Mouse (Mus musculus) testis, adult 2 months (tissue): ENCODE measurements at regions not wholly inside any gene's neighbourhood (a gene's known extent, or its start where the extent isn't known, plus 50 kb on each side); places are given as distances from the start of the nearest gene placed in this dataset.

Source experiments
- H3K27ac ChIP-seq: fragments of 200-500 bp; 2 replicates; pipeline ENCODE4 v1.5.1; 2012; ENCODE audit warnings: low read depth, low read length; ENCODE audit not compliant: control insufficient read depth, insufficient read depth
- H3K27me3 ChIP-seq: fragments of 200-500 bp; 2 replicates; pipeline ENCODE4 v1.6.1; 2012; ENCODE audit warnings: mild to moderate bottlenecking, low read length, moderate library complexity; ENCODE audit not compliant: control insufficient read depth, insufficient read depth
- H3K36me3 ChIP-seq: fragments of 200-500 bp; 2 replicates; pipeline ENCODE4 v1.6.1; 2012; ENCODE audit warnings: mild to moderate bottlenecking, low read length; ENCODE audit not compliant: control insufficient read depth, insufficient read depth
- H3K4me1 ChIP-seq: fragments of 200-500 bp; 2 replicates; pipeline ENCODE4 v1.6.1; 2012; ENCODE audit warnings: low read length; ENCODE audit not compliant: control insufficient read depth, insufficient read depth
- H3K4me3 ChIP-seq: fragments of 200-500 bp; 2 replicates; pipeline ENCODE4 v1.5.1; 2012; ENCODE audit warnings: low read depth, mild to moderate bottlenecking, low read length, moderate library complexity, mixed read lengths; ENCODE audit not compliant: control insufficient read depth
- CTCF ChIP-seq: fragments of 200-500 bp; IDR thresholded peaks from 2 replicates; pipeline ENCODE4 v1.5.1; 2012; ENCODE audit warnings: low read depth, mild to moderate bottlenecking, inconsistent platforms, low read length, moderate library complexity; ENCODE audit not compliant: control insufficient read depth, insufficient read depth, insufficient replicate concordance
- POLR2A ChIP-seq: fragments of 200-500 bp; IDR thresholded peaks from 2 replicates; pipeline ENCODE4 v1.6.1; 2012; ENCODE audit warnings: low read depth, mild to moderate bottlenecking, inconsistent platforms, low read length, moderate library complexity; ENCODE audit not compliant: control insufficient read depth

DNA sequence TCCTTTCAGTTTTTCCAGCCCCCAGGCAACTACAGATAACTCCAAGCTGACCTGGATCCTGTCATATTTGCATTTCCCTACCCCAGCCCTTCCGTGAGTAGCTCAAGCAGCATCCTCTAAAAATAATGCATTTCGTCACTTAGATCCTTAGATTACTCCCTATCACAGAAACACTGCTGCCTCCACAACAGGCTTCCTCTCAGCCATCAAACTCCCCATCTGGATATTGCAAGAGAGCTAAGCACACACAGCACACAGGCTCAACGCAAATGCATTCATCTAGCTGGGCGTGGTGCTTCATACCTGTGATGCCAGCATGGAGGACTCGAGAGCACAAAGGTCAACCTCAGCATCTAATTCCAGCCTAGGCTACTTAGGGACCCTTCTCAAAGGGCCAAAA is 260.9 kb downstream of the Sox4 start:
- H3K27ac ChIP-seq: no peak overlapping the region
- H3K4me3 ChIP-seq: no peak overlapping the region
- TF ChIP-seq POLR2A: no peak
- no peaks in the 10 kb centered on the region for H3K27me3 ChIP-seq
- no peaks in the 10 kb centered on the region for H3K36me3 ChIP-seq
- H3K4me1 ChIP-seq: no peaks in the 10 kb centered on the region

DNA sequence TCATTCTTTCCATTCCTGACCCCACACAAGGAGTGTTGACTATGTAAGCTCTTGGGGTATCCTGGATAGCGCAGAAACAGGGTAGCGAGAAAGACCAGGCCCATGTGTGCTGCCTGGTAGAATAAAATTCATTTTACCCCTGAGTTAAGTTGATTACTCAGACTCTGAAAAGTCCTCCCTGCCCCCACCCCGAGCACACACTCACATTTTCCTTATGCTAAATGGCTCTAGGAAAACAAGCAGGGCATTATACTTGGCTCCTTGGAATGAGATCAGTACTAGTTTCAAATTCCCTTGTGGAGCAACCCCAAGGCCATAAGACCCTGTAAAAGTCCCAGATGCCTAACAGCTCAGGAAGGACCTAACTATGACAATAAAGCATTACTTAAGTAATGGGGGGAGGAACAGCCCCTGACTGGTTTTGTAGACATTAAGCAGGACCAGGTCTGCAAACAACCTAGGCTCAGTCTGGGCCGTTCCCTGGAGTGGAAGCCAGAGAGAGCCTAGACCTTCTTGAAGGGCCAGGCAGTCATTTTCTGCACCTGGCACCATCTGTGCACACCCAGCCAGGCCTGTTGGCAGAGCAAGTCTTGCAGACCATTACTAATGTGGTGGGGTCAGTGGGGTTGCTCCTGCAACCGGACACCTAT is 262.9 kb downstream of the Sox4 start:
- Histone ChIP-seq H3K4me3 (no peak overlapping the region), H3K27ac (no peak overlapping the region), H3K36me3 (no peaks in the 10 kb centered on the region), H3K27me3 (no peaks in the 10 kb centered on the region), H3K4me1 (no peaks in the 10 kb centered on the region)
- TF ChIP-seq POLR2A: no peak
- TF ChIP-seq CTCF: no peak

DNA sequence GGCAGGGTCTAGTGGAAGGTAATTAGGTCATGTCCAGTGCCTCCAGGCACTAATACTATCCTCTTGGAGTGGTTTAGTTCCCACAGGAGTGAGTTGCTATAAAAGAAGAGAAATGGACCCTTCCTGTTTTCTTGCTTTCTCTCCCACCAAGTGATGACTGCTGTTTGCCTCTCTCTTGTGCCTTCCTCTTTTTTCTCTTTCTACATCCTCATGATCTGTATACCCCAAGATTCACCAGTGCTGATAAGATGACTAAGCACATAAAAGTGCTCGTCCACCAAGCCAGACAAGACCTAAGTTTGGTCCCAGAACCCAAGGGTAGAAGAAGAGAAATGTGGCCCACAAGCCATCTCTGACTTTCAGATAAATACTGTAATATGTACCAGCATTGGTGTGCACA is 265.7 kb downstream of the Sox4 start:
- no peak overlapping the region for H3K27ac ChIP-seq
- H3K4me3 ChIP-seq: no peak overlapping the region
- H3K36me3 ChIP-seq: no peaks in the 10 kb centered on the region
- no peaks in the 10 kb centered on the region for H3K27me3 ChIP-seq
- no peaks in the 10 kb centered on the region for H3K4me1 ChIP-seq
- no peak for TF ChIP-seq CTCF
- TF ChIP-seq POLR2A: no peak

DNA sequence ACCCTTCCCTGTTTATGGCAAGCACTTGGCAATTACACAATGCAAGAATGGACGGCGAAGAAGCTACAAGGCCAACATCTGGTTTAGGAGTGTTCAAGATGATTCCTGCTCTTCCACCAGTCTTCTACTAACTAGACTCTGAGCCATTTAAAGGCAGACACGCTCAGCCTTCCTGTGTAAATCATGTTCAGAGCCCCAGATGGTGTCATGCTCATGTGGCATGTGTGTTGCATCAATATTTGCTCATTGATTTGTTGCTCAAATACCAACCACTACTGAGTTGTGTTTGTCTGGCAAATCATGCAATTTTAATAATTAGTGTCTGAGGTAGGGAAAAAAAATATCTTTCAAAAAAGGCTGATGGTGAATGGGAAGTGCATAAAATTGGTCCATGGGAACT is 269.2 kb downstream of the Sox4 start:
- Histone ChIP-seq H3K27ac (no peak overlapping the region), H3K36me3 (no peaks in the 10 kb centered on the region), H3K4me3 (no peak overlapping the region), H3K27me3 (no peaks in the 10 kb centered on the region), H3K4me1 (no peaks in the 10 kb centered on the region)
- no peak for TF ChIP-seq POLR2A
- no peak for TF ChIP-seq CTCF

DNA sequence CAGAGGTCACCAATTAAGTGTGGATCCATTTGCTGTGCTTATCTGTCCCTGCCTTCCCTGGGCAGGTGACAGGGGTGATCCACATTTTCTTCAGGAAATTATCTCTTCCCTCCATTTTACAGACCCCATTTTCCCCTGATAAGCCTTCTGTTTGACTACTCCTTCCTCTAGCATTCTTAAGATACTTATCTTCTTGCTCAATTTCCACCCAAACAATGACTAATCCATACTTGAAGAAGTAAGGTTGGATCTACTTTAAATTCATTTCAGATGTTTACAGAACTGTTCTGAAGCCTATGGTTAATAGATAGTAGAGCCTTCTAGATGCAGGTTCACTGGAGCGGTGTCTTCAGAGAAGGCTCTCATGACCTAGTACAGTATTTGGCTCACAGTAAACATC is 273.2 kb downstream of the Sox4 start:
- H3K27me3 ChIP-seq: no peaks in the 10 kb centered on the region
- H3K27ac ChIP-seq: no peak overlapping the region
- no peak overlapping the region for H3K4me3 ChIP-seq
- no peaks in the 10 kb centered on the region; the same call in 1 of the 2 replicates for H3K4me1 ChIP-seq
- no peak for TF ChIP-seq CTCF
- TF ChIP-seq POLR2A: no peak
- H3K36me3 ChIP-seq: no peaks in the 10 kb centered on the region

DNA sequence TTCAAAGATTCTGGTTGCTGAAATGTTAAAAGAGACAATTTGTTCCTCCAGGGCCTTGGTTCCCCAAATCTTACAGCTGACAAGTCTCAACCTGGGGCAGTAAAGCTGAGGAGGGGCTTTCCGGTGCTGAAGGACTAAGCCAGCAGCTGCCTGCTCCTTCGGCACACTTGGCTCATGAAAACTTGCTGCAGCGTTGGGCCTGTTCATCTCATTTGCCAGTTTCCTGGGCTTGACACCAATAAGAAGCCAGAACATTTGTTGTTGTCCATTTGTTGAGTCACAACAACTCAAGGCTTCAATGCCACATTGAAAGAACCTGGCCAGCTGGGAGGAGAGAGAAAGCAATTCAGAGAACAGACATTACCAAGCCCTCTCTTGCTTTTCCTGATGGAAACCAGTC is 279.9 kb downstream of the Sox4 start:
- Histone ChIP-seq H3K4me1 (no peaks in the 10 kb centered on the region; the same call in 1 of the 2 replicates), H3K27ac (no peak overlapping the region), H3K27me3 (no peaks in the 10 kb centered on the region), H3K36me3 (no peaks in the 10 kb centered on the region), H3K4me3 (no peak overlapping the region)
- TF ChIP-seq POLR2A: no peak
- TF ChIP-seq CTCF: no peak

DNA sequence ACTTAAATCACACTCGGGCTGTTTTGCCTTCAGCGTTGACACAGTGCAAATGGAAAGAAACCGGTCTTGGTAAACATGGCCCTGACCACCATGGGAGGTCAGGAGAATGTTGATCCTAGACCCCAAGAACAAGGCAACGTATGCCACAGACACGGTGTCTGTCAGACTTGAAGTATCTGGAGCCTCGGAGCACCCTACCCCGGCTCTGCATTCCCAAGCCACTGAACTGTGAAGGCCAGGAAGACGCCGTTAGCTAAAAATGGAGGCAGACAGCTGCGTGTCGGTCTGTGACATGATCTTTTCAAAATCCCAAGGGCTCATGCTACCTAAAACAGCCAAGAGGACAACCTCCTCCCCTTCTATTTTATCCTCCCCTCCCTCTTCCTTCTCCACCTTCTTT is 282.0 kb downstream of the Sox4 start:
- Histone ChIP-seq H3K4me1 (no peaks in the 10 kb centered on the region; the same call in 1 of the 2 replicates), H3K27ac (no peak overlapping the region), H3K4me3 (no peak overlapping the region), H3K27me3 (no peaks in the 10 kb centered on the region), H3K36me3 (no peaks in the 10 kb centered on the region)
- no peak for TF ChIP-seq CTCF
- no peak for TF ChIP-seq POLR2A

DNA sequence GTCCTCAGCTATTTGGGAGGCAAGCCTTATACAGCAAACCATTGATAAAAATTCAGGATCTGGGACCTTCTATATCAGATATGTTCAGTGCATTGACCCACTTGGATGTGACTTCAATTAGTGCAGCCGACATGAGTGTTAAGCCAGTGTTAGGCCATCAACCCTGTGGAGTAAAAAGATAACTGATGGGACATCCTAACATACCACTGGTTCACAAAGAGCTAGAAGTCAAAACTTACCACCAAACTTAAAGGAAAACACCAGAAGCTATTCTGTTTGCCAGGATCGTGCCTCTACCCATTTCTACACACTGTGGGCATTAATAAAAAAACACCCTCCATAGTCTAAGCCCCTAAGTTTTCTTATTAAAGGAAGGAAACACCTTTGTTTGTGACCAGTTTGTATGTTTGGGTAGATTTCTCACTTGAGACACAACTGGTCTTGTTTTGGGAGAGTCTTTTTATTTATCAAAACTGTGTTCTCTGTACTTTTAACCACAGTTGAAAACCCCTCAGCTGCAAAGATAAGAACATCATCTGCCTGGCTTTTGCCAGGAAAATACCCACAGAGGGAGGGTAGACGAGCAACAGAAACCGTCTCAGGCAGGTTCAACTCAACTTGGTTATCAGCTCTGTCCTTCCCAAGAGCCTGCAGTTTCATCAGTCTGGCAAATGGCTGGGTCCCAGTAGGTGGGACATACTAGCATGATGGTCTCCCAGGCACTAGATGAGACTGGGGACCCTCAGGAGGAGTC is 283.5 kb downstream of the Sox4 start:
- H3K36me3 ChIP-seq: no peaks in the 10 kb centered on the region
- no peaks in the 10 kb centered on the region for H3K27me3 ChIP-seq
- TF ChIP-seq CTCF: no peak
- TF ChIP-seq POLR2A: no peak
- H3K4me3 ChIP-seq: no peak overlapping the region
- no peak overlapping the region for H3K27ac ChIP-seq
- H3K4me1 ChIP-seq: no peaks in the 10 kb centered on the region
